Mouse (Mus musculus): ENCODE results near the gene Kcnj10.
A peak's percentile ranks its signal among the peaks of the same experiment; 100 is the strongest.

Gene Kcnj10

DNA sequence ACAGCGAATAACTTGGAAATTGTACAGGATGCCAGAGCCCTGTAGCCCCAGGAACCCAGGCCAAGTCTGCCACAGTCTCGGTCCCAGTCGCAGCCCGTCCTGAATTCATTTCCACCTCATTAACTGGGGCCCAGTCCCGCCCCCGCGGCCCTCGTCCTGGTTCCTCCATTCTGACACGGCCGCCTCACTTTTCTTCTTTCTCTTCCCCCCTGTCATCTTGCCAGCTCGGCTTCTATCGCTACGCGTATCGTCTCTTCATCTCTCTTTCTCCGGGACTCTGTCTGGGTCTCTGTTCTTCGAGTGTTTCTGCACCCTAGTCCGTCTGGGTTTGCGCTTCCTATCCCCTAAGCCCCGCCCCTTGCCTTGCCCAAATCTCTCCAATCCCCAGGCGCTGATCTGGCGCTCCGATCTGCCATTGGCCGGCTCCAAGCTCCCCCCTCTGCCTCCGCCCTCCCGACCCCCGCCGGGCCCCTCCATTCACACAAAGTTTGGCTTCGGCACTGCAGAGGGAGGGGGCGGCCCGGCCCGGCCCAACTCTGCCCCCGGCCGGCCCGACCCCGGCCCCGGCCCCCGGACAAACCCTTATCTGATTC, at the start of gene Kcnj10:
Kcnj10 (plus strand) TSS at position 482 of the 593 bp plus-strand sequence.
- DNase-seq = peak; percentile 87

DNA sequence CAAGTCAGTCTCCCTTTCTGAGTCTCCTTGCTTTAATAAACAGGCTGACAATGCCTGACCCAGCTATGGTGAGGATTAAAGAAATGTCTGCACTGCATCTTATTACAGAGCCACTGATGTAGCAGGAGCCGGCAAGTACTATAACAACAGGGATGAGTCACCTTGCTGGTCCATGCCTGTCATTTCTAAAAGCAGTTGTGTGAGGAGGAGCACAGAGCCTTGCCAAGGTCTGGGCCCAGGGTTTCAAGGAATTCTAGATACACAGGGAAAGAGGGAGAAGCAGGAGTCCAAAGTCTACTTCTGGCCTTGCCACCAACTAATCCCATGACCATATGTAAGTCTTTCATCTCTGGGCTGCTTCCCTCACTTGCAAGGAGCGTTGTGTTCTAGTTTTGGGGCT, 48.1 kb upstream of the Kcnj10 start:
- no peak for DNase-seq

GRCm38 (mm10) chr1:172293449-172293848, 47.6 kb upstream of the Kcnj10 start:
- DNase-seq = no peak

- peak; percentile 37 for DNase-seq
These were observed 45.2 kb upstream of the Kcnj10 start for GRCm38 (mm10) chr1:172295751-172296197.

DNA sequence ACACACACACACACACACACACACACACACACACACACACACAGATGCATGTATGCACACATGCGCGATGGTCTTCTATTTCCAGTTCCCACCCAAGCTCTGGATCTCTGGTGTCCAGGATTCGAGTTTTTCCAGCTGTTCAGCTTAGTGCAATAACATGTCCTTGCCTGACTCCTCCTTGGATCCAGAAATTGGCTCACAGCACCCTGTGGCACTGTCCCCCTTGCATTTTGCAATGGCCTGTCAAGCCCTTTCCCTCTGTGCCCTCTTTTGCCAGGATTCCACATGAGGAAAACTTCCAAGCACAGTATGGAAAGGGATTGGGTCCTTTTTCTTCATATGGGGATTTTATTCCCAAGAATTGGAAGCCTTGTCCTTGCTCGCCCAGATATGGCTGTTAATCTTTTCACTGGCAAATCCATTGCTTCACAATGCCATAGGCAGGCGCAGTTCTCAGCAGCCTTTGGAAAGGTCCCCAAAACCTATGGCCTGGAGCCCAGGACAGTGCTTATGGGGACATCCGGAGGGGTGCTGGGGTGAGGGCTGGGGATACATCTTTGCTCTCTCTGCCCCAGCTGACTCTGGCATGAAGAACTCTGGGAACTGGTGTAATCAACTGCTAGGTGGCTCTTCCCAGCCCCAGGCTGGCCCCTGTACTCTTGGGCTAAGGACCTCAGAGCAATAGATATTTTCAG, 44.0 kb upstream of the Kcnj10 start:
- DNase-seq = peak; percentile 48

DNA sequence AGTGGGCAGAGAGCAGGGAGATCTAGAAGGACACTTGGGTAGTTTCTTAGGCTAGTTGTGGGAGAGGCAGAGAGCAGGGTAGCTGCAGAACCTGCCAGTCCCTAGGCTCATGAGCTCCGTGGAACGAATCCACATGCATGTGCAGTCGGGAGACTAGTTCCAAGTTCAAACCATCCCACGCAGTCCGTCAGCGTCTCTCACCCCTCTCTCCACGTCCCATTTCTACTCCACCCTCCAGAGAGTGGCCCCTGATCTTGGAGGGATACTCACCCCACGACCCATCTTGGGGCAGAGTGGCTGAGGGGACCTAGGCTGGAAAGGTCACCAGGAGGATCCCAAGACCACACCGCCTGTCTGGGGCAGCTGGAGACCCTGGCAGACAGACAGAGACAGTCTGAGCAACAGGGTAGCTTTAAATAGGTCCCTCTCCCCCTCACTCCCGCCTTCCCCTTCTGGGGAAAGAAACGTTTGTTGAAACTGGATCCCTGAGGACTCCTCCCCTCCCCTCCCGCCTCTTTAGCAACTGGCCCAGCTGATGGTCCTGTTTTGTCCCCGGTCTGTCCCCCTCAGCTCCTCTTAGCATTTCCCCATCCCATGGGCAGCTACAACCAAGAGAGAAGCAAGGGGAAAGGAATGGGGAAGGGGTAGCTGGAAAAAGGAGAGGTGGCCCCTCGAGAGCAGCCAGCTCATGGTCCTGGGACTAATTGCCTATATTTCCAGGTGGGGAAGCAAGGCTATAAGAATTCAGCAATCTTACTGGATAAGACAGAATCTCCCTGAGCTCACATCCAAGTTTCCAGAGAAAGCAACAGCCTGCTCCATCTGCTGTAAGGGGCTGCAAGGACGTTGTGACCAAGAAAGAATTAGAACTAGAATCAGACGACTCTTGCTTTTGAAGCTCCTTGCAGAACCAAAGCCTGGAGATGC, 43.1 kb upstream of the Kcnj10 start, which contains the start of gene Atp1a2:
Atp1a2 (minus strand) TSS at position 454 of the 927 bp plus-strand sequence.
- peak; percentile 28 for DNase-seq

GRCm38 (mm10) chr1:172299528-172299927, 41.5 kb upstream of the Kcnj10 start:
- DNase-seq = peak; percentile 27

- peak; percentile 32 for DNase-seq
These were observed 40.8 kb upstream of the Kcnj10 start for GRCm38 (mm10) chr1:172300247-172300646.

DNA sequence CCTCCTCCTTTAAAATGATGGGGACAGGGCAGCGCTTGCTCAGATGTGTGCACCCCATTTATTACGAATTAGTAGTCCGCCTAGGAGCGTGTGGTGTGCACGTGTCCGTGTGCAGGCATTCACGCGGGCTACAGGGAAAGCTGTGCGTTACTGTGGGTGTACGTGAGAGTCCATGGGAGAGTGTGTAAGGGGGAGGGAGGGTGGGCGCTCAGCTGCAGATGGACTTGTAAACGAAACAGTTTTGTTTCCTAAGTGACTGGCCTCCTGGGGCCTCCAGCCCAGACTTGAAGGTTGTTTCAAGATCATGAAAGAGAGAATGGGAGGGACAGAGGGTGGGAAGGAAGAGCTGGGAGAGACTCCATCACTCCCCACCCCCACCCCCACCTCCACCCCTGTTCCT, 39.8 kb upstream of the Kcnj10 start:
- no peak for DNase-seq

GRCm38 (mm10) chr1:172302311-172302710, 38.7 kb upstream of the Kcnj10 start:
- no peak for DNase-seq

GRCm38 (mm10) chr1:172302851-172303250, 38.2 kb upstream of the Kcnj10 start:
- no peak for DNase-seq

DNA sequence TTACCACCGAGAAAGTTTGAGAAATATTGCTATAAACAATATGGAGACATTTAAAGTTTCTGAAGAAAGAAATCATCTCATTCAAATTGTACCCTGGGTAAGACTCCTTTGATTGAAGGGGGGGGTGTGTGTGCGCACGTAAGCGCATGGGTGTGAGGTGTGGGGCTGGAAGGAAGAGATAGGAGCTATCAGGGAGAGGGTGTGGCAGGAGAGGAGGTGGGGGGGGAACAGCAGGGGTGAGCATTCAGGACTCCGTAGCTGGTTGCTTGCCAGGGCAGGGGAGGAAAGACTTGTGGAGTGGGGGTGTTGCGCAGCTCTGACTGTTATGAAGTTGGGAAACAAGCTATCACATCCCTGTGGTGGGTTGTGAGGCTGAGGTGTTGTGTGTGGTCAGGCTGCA, 36.6 kb upstream of the Kcnj10 start:
- no peak for DNase-seq

- no peak for DNase-seq
These were observed 35.9 kb upstream of the Kcnj10 start for GRCm38 (mm10) chr1:172305153-172305552.

GRCm38 (mm10) chr1:172305635-172306034, 35.4 kb upstream of the Kcnj10 start:
- peak; percentile 21 for DNase-seq

DNA sequence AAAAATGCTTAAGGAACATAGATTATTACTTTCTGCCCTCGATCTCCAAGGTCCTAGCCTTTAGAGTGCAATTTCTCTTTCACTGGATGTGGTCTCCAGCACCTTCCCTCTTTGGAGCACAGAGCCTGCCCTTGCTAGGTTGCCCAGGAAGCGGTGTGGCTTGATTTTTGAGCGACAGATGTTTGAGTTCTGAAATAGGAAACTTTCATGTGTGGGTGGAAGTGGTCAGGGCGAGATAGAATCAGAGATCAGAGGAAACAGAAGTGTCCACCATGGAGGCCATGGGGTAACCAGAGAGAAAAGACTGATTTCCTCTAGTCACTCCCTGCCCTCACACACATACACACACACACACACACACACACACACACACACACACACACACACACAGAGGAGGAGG, 34.8 kb upstream of the Kcnj10 start:
- DNase-seq = no peak

DNA sequence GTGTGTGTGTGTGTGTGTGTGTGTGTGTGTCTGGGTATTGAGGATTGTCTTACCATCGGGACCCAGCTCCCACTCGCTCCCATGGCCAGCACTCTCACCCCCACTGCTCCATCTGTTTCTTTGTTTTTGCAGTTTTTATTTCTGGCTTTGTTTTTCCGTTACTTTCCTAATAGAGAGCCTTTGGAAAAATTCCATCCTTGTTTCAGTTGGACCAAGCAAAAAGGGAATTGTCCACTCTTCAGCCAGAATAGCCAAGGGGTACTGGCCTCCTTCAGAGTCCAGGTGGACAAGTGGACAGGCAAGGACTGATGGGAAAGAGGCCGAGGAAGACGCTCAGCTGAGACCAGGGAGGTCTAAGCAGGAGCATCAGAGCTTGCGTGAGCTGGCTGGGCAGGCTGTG, 34.1 kb upstream of the Kcnj10 start:
- DNase-seq = peak; percentile 48

GRCm38 (mm10) chr1:172307936-172308335, 33.1 kb upstream of the Kcnj10 start:
- peak; percentile 45 for DNase-seq

GRCm38 (mm10) chr1:172308409-172308808, 32.6 kb upstream of the Kcnj10 start:
- peak; percentile 61 for DNase-seq

- peak; percentile 93 for DNase-seq
These were observed 31.2 kb upstream of the Kcnj10 start for GRCm38 (mm10) chr1:172309699-172310398.

- DNase-seq = peak; percentile 89
These were observed 29.6 kb upstream of the Kcnj10 start for GRCm38 (mm10) chr1:172311248-172311906.

DNA sequence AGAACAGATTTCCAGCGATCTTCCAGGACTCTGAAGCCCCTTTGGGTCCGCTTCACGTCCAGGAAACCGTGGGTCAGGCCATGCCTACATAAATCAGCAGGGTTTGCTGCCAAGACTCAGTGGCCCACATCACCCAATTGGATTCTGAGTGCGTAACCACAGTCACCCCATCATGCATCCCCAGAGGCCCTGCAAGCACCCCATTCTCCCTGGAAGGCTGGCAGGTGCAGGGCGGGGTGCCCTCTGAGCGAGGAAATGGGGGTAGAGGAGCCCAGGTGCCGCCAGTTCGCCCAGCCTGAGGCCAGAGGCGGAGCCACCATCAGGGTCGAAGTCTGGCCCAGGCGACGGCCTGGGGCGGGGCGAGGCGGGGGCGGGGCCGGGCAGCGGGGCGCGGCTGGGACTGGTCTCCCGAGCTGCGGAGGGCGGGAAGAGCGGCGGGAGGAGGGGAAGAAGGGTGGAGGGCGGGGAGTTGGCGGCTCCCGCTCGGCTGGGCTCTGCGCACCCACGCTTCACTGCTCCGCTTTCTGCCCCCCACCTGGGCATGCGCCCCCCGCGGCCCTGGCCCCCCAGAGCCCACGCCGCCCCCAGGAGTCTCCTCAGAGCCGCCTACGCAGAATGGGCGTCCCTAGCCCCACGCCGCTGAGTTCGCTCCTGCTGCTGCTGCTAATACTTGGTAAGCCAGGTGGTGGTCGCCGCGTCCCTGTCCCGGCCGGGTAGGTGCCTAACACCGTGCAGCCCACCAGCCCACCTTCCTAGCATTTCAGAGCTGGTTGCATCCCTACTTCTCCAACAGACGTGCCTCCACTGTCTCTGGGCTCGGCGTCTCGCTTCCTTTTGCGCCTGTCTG, 28.9 kb upstream of the Kcnj10 start:
- peak; percentile 94 for DNase-seq

Data from cerebellum, adult 11-12 months (tissue).